Mouse (Mus musculus): ENCODE measurements at regions not wholly inside any gene's neighbourhood (a gene's known extent, or its start where the extent isn't known, plus 50 kb on each side); places are given as distances from the start of the nearest gene placed in this dataset.
A peak's percentile ranks its signal among the peaks of the same experiment; 100 is the strongest.
"Not testable (repeated sequence)": the region's sequence is repeated elsewhere in the genome, so short reads cannot be mapped to it uniquely, and the experiment has no call there.

DNA sequence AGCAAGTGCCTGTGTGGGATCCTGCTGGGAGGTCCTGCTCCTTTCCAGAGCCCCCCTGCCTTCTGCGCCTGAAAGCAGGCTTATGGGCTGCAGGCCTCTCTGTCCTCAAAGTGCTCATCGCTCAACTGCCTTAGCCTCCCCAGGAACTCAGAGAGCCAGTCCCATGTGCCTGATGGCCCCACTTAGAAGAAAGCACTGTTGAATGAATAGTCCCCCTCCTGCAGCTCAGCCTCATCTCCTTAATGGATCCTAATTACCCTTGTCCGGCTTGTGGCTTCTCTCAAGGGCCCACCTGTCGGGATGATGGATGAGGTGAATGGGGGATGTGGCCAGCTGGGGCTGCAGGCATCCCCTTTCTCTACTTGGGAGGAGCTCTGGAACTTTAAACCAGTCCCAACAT lies 163.1 kb upstream of the 1700012A03Rik start:
- 22% methylated on average over 4 of the region's 4 CpGs for WGBS
- H3K27me3 ChIP-seq (ENCODE audit: insufficient read depth, poor library complexity, severe bottlenecking) = no peaks in the 10 kb centered on the region

GRCm38 (mm10) chr6:31885196-31885595 lies 164.8 kb upstream of the 1700012A03Rik start:
- H3K27me3 ChIP-seq (ENCODE audit: insufficient read depth, poor library complexity, severe bottlenecking); H3K27ac ChIP-seq; H3K4me1 ChIP-seq; DNase-seq (ENCODE audit: low spot score); H3K36me3 ChIP-seq; H3K4me3 ChIP-seq; H3K9me3 ChIP-seq: not testable (repeated sequence)
- WGBS = 7% methylated on average over 1 of the region's 1 CpGs

More for the DNA sequence above, 163.1 kb upstream of the 1700012A03Rik start:
- H3K27ac ChIP-seq = no peak overlapping the region
- no peaks in the 10 kb centered on the region for H3K36me3 ChIP-seq
- DNase-seq (ENCODE audit: low spot score) = no peak
- H3K9me3 ChIP-seq = no peaks in the 10 kb centered on the region
- H3K4me3 ChIP-seq = no peak overlapping the region
- no peaks in the 10 kb centered on the region for H3K4me1 ChIP-seq

GRCm38 (mm10) chr6:31883726-31884125 lies 166.3 kb upstream of the 1700012A03Rik start:
- no peak for DNase-seq (ENCODE audit: low spot score)
- Histone ChIP-seq H3K4me1 (no peaks in the 10 kb centered on the region), H3K27me3 (ENCODE audit: insufficient read depth, poor library complexity, severe bottlenecking) (no peaks in the 10 kb centered on the region), H3K27ac (no peak overlapping the region), H3K36me3 (no peaks in the 10 kb centered on the region), H3K9me3 (no peaks in the 10 kb centered on the region), H3K4me3 (no peak overlapping the region)
- WGBS = 10% methylated on average over 2 of the region's 2 CpGs

- WGBS = 76% methylated on average over 6 of the region's 6 CpGs
- Histone ChIP-seq H3K27me3 (ENCODE audit: insufficient read depth, poor library complexity, severe bottlenecking) (no peaks in the 10 kb centered on the region), H3K27ac (no peak overlapping the region), H3K36me3 (no peaks in the 10 kb centered on the region), H3K4me3 (no peak overlapping the region), H3K9me3 (no peaks in the 10 kb centered on the region), H3K4me1 (peaks cover 7% of the 10 kb centered on the region)
- DNase-seq (ENCODE audit: low spot score) = peak; percentile 56
Measured at GRCm38 (mm10) chr6:31874616-31875015, 175.4 kb upstream of the 1700012A03Rik start.

DNA sequence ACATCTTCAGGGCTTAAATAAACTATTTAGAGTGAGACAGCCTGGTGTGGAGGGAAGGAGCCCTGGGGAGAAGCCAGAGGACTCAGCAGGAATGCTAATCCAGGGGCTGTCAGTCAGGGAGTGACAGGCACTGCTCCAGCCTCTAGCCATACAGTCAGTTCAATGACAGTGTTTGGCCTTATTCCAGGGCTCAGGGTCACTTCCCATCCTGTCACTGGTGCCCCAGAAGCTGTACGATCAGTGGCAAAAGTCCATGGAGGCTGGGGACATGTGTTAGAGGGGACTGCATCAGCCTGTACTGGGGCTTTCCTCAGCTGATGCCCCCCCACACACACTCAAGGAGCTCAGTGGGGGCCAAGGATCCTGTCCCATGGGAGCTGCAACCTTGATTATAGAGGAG lies 176.1 kb upstream of the 1700012A03Rik start:
- WGBS = 11% methylated on average over 1 of the region's 1 CpGs
- H3K4me3 ChIP-seq = no peak overlapping the region
- peak; percentile 72 for DNase-seq (ENCODE audit: low spot score)

GRCm38 (mm10) chr6:31871766-31872165 lies 178.3 kb upstream of the 1700012A03Rik start:
- H3K27me3 ChIP-seq (ENCODE audit: insufficient read depth, poor library complexity, severe bottlenecking) = no peaks in the 10 kb centered on the region
- peaks cover 7% of the 10 kb centered on the region for H3K4me1 ChIP-seq
- no peak overlapping the region for H3K27ac ChIP-seq
- WGBS = 85% methylated on average over 3 of the region's 3 CpGs
- H3K9me3 ChIP-seq = no peaks in the 10 kb centered on the region
- H3K4me3 ChIP-seq = no peak overlapping the region
- peak; percentile 67 for DNase-seq (ENCODE audit: low spot score)
- H3K36me3 ChIP-seq = no peaks in the 10 kb centered on the region

More for the DNA sequence above, 176.1 kb upstream of the 1700012A03Rik start:
- H3K36me3 ChIP-seq = no peaks in the 10 kb centered on the region
- H3K27ac ChIP-seq = no peak overlapping the region
- H3K4me1 ChIP-seq = peaks cover 7% of the 10 kb centered on the region
- H3K9me3 ChIP-seq = no peaks in the 10 kb centered on the region
- no peaks in the 10 kb centered on the region for H3K27me3 ChIP-seq (ENCODE audit: insufficient read depth, poor library complexity, severe bottlenecking)

DNA sequence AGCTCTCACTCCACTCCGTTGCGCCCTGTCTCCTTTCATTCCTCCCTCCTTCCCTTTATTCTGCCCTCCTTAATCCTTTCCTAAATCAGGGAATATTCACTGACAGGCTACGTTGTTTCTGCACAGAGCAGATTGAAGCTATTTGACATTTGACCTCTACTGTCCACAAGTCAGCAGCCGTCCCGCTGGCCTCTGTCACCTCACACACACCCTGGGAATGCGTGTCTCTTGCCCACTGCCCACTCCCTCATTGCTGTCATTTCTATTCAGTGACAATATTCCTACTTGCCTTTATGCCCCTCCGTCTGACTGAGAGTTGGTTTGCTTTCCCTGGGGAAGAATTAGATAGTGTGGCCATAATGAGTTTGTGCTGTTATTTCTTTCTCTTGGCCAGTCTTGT lies 188.1 kb upstream of the 1700012A03Rik start:
- DNase-seq (ENCODE audit: low spot score) = peak; percentile 71
- Histone ChIP-seq H3K4me1 (peaks cover 4% of the 10 kb centered on the region; the same call in 1 of the 2 replicates), H3K36me3 (no peaks in the 10 kb centered on the region), H3K9me3 (no peaks in the 10 kb centered on the region), H3K4me3 (no peak overlapping the region), H3K27ac (no peak overlapping the region), H3K27me3 (ENCODE audit: insufficient read depth, poor library complexity, severe bottlenecking) (no peaks in the 10 kb centered on the region)
- 40% methylated on average over 7 of the region's 7 CpGs for WGBS

DNA sequence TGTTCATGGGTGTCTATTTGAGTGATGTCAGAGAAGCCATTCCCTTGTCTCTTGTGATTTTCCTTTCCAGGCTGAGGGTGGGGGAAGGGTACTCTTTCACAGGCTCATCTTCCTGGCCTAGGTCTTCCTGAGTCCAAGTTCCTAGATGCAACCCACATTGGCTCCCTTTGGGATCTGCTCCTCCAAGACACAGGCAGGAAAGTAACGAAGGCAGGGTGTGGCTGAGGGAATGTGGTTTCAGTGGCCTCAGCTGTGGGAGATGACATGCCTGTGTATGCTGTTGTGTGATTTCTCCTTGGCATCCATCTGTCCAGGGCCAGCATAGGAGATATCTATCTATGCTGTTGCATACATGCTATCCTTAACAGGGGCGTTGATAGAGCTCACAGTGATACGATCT lies 190.4 kb upstream of the 1700012A03Rik start:
- no peak overlapping the region for H3K4me3 ChIP-seq
- peak; percentile 51 for DNase-seq (ENCODE audit: low spot score)
- no peaks in the 10 kb centered on the region for H3K27me3 ChIP-seq (ENCODE audit: insufficient read depth, poor library complexity, severe bottlenecking)
- peaks cover 4% of the 10 kb centered on the region; the same call in 1 of the 2 replicates for H3K4me1 ChIP-seq
- H3K36me3 ChIP-seq = no peaks in the 10 kb centered on the region
- 92% methylated on average over 3 of the region's 3 CpGs for WGBS
- H3K9me3 ChIP-seq = no peaks in the 10 kb centered on the region
- H3K27ac ChIP-seq = no peak overlapping the region

- Histone ChIP-seq H3K4me1 (no peaks in the 10 kb centered on the region), H3K9me3 (no peaks in the 10 kb centered on the region), H3K36me3 (no peaks in the 10 kb centered on the region), H3K27ac (no peak overlapping the region), H3K27me3 (ENCODE audit: insufficient read depth, poor library complexity, severe bottlenecking) (no peaks in the 10 kb centered on the region), H3K4me3 (no peak overlapping the region)
- WGBS = 93% methylated on average over 16 of the region's 16 CpGs
- DNase-seq (ENCODE audit: low spot score) = no peak
Measured at GRCm38 (mm10) chr6:31854261-31854660, 195.8 kb upstream of the 1700012A03Rik start.

- Histone ChIP-seq H3K4me3 (no peak overlapping the region), H3K9me3 (no peaks in the 10 kb centered on the region), H3K4me1 (no peaks in the 10 kb centered on the region), H3K27me3 (ENCODE audit: insufficient read depth, poor library complexity, severe bottlenecking) (no peaks in the 10 kb centered on the region), H3K36me3 (no peaks in the 10 kb centered on the region), H3K27ac (no peak overlapping the region)
- no peak for DNase-seq (ENCODE audit: low spot score)
- WGBS = 85% methylated on average over 9 of the region's 9 CpGs
Measured at GRCm38 (mm10) chr6:31846319-31846718, 203.7 kb upstream of the 1700012A03Rik start.

DNA sequence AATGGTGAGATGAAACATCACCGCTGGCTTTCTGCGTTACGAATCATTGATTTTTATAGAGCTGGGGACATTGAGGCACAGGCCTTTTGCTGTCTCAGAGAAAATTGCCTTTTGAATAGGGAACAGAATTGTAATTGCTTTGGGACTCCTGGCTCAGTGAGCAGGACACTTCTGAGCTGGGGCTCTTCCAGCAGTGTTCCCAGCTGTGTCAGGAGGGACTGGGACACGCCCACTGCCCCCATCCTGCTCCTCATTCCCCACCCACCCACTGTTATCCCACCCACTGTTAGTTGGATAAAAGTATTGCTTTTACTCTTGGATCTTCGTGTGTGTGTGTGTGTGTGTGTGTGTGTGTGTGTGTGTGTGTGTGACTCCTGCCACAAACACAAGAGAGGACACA lies 204.4 kb upstream of the 1700012A03Rik start:
- DNase-seq (ENCODE audit: low spot score) = no peak
- 85% methylated on average over 5 of the region's 5 CpGs for whole genome bisulfite sequencing
- no peak overlapping the region for H3K4me3 ChIP-seq
- no peaks in the 10 kb centered on the region for H3K9me3 ChIP-seq
- H3K27ac ChIP-seq = no peak overlapping the region
- no peaks in the 10 kb centered on the region for H3K4me1 ChIP-seq
- H3K36me3 ChIP-seq = no peaks in the 10 kb centered on the region
- no peaks in the 10 kb centered on the region for H3K27me3 ChIP-seq (ENCODE audit: insufficient read depth, poor library complexity, severe bottlenecking)

DNA sequence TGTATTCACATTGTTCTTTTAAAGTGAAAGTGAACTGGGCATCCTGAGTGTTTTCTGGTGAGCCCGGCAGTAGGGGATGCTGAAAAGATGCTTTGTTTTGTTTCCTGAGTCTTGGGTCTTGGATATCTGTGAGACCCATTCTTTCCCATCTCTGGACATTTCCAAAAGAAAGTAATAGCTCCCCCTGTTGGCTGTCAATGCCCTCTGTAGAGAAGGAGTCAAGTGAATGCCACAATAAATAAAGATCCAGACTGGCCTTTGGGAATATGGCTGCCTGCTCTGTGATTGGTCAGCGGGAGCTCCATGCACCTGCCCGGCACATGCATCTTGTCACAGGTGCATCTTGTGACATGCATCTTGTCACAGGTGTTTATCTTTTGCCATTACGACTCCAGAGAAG lies 209.4 kb upstream of the 1700012A03Rik start:
- H3K36me3 ChIP-seq = no peaks in the 10 kb centered on the region
- peaks cover 7% of the 10 kb centered on the region for H3K9me3 ChIP-seq
- no peak for DNase-seq (ENCODE audit: low spot score)
- no peaks in the 10 kb centered on the region for H3K4me1 ChIP-seq
- 85% methylated on average over 4 of the region's 4 CpGs for WGBS
- no peak overlapping the region for H3K4me3 ChIP-seq
- H3K27me3 ChIP-seq (ENCODE audit: insufficient read depth, poor library complexity, severe bottlenecking) = no peaks in the 10 kb centered on the region
- no peak overlapping the region for H3K27ac ChIP-seq

- H3K27me3 ChIP-seq (ENCODE audit: insufficient read depth, poor library complexity, severe bottlenecking) = no peaks in the 10 kb centered on the region
- peaks cover 7% of the 10 kb centered on the region for H3K9me3 ChIP-seq
- no peak for DNase-seq (ENCODE audit: low spot score)
- H3K4me3 ChIP-seq = no peak overlapping the region
- no peak overlapping the region for H3K27ac ChIP-seq
- no peaks in the 10 kb centered on the region for H3K4me1 ChIP-seq
- 45% methylated on average over 1 of the region's 1 CpGs for WGBS
- H3K36me3 ChIP-seq = no peaks in the 10 kb centered on the region
Measured at GRCm38 (mm10) chr6:31838588-31838987, 211.5 kb upstream of the 1700012A03Rik start.

DNA sequence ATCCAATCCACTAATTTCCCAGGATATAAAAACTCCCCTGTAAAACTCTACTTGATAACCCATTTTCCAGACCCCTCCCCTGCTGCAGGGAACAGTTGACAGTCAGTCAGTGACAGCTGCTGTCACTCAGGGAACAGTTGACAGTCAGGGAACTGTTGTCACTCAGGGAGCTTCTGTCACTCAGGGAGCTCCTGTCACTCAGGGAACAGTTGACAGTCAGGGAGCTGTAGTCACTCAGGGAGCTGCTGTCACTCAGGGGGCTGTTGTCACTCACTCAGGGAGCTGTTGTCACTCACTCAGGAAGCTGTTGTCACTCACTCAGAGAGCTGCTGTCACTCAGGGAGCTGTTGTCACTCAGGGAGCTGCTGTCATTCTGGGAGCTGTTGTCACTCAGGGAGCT lies 214.3 kb upstream of the 1700012A03Rik start:
- H3K27me3 ChIP-seq (ENCODE audit: insufficient read depth, poor library complexity, severe bottlenecking) = no peaks in the 10 kb centered on the region
- H3K27ac ChIP-seq = no peak overlapping the region
- H3K9me3 ChIP-seq = peaks cover 7% of the 10 kb centered on the region
- no peak overlapping the region for H3K4me3 ChIP-seq
- no peaks in the 10 kb centered on the region for H3K4me1 ChIP-seq
- H3K36me3 ChIP-seq = no peaks in the 10 kb centered on the region
- DNase-seq (ENCODE audit: low spot score) = no peak

Measured in heart, embryonic 10.5 days (tissue).